In the genomic region with DNA sequence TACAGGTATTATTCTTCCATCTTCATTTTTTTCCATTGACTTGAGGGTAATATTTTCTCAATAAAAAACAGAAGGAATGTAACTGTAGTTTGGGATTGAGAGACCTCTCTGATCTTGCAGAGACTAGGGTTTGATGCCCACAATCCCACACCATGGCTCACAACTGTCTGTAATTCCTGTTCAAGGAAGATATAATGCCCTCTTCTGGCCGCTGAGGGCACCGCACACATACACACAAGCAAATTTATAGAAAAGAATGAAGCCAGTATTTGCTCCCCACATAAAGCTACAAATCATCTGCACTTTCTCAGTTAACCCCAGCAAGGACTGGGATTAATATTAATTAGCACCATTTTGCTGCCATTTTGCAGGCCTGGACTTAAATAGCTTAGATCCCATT, we compare ENCODE assay signal across 8 mouse cellular contexts.
DNase-seq lines count a peak whose midpoint lies in the region; ATAC-seq and TF ChIP-seq lines count a peak whose summit lies in the region.

No protein-coding gene starts in this region.

- no peak for TF ChIP-seq POLR2A in thymus, adult 2 months (IDR thresholded peaks at IDR 0.05; ENCODE audit: control insufficient read depth, extremely low read depth, insufficient read depth, low read length, poor library complexity)

- H3K4me1 ChIP-seq in kidney, embryonic 16.5 days (ENCODE audit: insufficient read depth, low read length): peaks cover 4% of the 10 kb centered on the region; the same call in 1 of the 2 replicates
- no peaks in the 10 kb centered on the region for H3K4me1 ChIP-seq in thymus, adult 2 months (replicated peaks; ENCODE audit: control insufficient read depth, insufficient read depth, low read length)

- H3K4me2 ChIP-seq in kidney, embryonic 16.5 days (replicated peaks; ENCODE audit: low read depth, low read length): no peak overlapping the region

- H3K27ac ChIP-seq in kidney, embryonic 16.5 days (ENCODE audit: low read length): no peak overlapping the region
- no peak overlapping the region for H3K27ac ChIP-seq in thymus, adult 2 months (ENCODE audit: control insufficient read depth, insufficient read depth, low read length)

- no peaks in the 10 kb centered on the region for H3K36me3 ChIP-seq in kidney, embryonic 16.5 days (ENCODE audit: insufficient read depth, low read length)
- no peaks in the 10 kb centered on the region for H3K36me3 ChIP-seq in thymus, adult 2 months (ENCODE audit: control insufficient read depth, insufficient read depth, low read length)

- H3K27me3 ChIP-seq in kidney, embryonic 16.5 days (ENCODE audit: insufficient read depth, low read length): no peaks in the 10 kb centered on the region
- no peaks in the 10 kb centered on the region for H3K27me3 ChIP-seq in thymus, adult 2 months (ENCODE audit: control insufficient read depth, insufficient read depth, low read length)

- H3K9me3 ChIP-seq in kidney, embryonic 16.5 days (ENCODE audit: low read length): no peaks in the 10 kb centered on the region

- TF ChIP-seq CTCF in thymus, adult 2 months (IDR thresholded peaks at IDR 0.05; ENCODE audit: borderline replicate concordance, control insufficient read depth, extremely low read depth, insufficient read depth, low read length, poor library complexity): no peak

- H3K9ac ChIP-seq in kidney, embryonic 16.5 days (replicated peaks; ENCODE audit: low read length): no peak overlapping the region

- peak; percentile 7 for DNase-seq in CD4-positive, CD25-positive, alpha-beta regulatory T cell, adult 2 months (ENCODE audit: low read depth, low spot score)
- peak; percentile 20 for DNase-seq in kidney, postnatal 10 days
- peak; percentile 3 for DNase-seq in thymus, adult 2 months
- no peak for DNase-seq in thymus, adult 18-20 months
- peak; percentile 51 for DNase-seq in thymus, postnatal 4 days
- DNase-seq in right cerebral cortex, postnatal 10 days (ENCODE audit: low spot score in 2 of 2): no peak

- 54% methylated on average over 2 of the region's 2 CpGs for WGBS in kidney, embryonic 16.5 days
- 77% methylated on average over 2 of the region's 2 CpGs for WGBS in thymus, adult 2 months

- H3K4me3 ChIP-seq in kidney, embryonic 16.5 days (ENCODE audit: low read length): no peak overlapping the region
- no peak overlapping the region for H3K4me3 ChIP-seq in thymus, adult 2 months (ENCODE audit: control insufficient read depth, insufficient read depth, low read length)

- ATAC-seq in CD4-positive, CD25-positive, alpha-beta regulatory T cell, adult 4 months: no peak
- ATAC-seq in kidney, embryonic 16.5 days (ENCODE audit: low FRiP score, low TSS enrichment): no peak

Comparison
In these comparisons a context has a peak if more than half of its experiments do, and no peak if none do; other contexts are left out.
1. DNase-seq: peak in CD4-positive, CD25-positive, alpha-beta regulatory T cell, adult 2 months (single experiment), kidney, postnatal 10 days (single experiment), thymus, adult 2 months (single experiment) and thymus, postnatal 4 days (single experiment); none in thymus, adult 18-20 months (0 of 2) and right cerebral cortex, postnatal 10 days (0 of 2).